Mouse (Mus musculus): Measurements from ENCODE around the gene Larp4b.
"Not testable (repeated sequence)": the region's sequence is repeated elsewhere in the genome, so short reads cannot be mapped to it uniquely, and the experiment has no call there.

Larp4b gene

DNA sequence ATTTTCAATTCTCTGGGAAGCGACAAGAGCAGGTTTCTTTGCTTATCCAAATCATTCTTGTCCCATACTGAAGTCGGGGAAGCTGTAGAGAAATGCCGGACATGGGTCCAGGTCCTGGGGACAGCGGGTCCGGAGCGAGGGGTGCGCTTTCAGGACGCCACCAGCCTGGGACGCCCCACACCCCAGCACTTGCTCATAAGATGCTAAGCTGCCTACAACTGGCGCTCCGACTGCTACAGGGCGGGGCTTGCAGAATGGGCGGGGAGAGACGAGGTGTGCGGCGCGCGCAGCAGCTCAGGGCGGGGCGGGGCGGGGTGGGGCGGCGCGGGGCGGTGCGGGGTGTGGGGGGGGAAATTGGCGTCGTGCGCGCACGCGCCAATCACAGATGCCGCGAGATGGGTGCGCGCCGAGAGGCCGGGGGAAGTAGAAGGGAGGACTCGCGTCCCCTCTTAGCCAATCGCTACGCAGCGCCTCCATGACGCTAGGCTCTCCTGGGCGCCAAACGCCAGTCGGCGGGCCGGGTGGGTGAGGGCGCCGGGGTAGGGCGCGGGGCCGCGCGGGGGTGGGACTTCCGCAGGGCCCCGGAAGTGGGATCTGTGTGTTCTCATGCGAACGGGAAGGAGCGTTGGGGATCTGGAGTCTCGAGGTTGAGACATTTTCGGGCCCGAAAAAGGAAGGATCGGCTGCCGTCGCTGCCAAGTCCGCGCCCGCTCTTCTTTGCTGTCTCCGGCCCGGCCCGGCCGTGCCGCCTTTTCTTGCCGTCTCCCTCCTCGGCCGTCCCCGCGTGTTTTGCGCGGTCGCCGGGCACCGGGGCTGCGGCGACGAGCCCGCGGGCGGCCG lies at the start of gene Larp4b:
TSS of gene Larp4b (plus strand) at position 566 of the 840 bp plus-strand sequence.
- peak; percentile 94 for DNase-seq (ENCODE audit: low spot score in 2 of 2)

DNA sequence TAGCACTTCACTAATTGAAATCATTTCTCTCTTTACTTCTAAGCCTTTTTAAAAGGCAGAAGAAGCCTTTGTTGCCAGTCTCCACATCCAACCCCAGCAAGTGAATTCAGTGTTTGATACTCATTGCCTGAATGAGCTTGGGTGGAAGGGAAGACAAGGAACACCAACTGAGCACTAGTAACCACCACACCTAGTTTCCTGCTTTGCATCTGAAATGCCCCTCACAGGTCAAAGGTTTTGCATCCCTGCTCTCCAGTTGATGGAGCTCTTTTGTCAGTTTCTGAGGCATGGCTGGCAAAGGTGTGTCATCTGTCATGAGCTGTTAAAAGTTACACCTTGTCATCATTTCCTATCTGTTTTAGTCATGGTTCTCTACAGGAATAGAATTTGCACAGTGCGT lies 49.0 kb upstream of the Larp4b start:
- DNase-seq (ENCODE audit: low spot score in 2 of 2): no peak

DNA sequence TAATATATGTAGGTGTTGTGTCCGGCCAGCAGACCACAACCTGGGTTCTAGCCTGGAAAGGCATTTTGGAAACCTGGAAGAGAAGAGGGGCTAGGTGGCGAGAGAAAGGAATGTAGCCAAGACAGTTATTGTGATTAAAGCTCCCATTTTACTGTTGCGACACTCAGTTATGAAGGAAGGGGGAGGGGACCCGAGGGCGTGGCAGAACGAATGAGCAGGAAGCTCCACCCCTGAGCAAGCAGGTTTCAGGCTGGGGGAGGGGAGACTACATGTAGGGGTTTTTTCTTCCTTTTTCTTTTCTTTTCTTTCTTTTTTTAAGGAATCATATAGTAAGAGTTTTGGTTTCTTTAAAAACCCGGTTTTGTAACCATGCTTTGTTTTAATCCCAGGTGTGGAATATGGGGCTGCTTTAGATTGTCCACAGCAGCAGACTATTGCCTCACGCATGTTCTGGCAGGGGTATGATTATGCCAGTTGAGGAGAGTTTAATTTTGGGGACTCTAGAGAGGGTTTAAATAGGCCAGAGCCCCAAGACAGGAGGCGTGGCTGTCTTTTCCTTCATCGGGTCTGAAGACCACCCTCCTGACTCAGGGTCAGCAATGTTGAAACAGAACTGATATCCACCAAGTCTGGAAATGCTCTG lies 41.5 kb upstream of the Larp4b start:
- not testable (repeated sequence) for DNase-seq (ENCODE audit: low spot score in 2 of 2)

DNA sequence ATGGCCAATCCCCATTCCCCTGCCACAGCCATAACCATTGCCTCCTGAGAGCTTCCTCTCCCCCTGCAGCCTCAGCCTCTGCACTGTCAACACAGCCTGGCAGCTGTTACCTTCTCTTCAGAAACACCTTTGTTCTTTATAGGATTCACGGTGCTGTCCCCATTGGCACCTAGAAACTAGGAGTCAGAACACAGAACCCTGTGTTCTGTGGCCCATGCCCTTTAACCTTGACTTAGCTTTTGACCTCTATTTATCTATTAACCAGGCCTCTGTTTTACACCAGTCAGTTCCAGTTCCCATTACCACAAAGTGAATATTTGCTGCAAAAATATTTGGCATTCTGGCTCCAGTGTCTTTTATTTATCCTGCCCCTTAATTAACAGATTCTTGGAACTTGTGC lies 36.4 kb upstream of the Larp4b start:
- no peak for DNase-seq (ENCODE audit: low spot score in 2 of 2)

DNA sequence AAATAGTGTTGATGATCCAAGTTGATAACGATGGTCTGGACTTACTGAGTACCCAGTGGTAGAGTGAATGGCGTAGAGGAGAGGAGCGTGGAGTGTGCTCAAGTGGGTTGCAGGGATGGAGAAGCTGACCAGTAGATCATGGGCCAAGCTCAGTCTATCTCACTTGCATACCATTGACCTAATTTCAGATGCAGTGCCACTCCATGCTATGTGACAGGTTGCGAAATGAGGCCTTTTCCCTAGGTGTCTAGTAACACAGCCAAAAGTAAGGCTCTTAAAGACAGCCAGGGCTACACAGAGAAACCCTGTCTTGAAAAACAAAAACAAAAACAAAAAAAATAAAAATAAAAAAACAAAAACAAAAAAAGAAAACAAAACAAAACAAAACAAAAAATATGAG lies 35.0 kb upstream of the Larp4b start:
- no peak for DNase-seq (ENCODE audit: low spot score in 2 of 2)

DNA sequence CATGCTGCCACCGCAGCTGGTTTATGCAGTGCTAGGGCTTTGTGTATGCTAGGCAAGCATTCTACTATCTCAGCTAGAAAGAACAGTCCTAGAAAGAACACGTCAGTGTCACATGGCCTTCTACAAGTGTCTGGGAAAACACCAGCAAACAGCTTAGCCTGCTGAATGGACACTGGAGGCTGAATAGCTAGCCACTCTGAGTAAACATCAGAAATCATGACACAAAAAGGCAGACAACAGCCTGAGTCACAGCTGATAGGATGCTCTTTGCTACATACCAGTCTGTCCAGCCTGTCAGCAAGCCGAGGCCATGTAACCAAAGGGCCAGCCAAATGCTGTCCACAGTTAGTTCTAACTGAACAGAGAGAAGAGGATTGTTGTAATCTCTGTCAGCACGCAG lies 32.3 kb upstream of the Larp4b start:
- DNase-seq (ENCODE audit: low spot score in 2 of 2): no peak

DNA sequence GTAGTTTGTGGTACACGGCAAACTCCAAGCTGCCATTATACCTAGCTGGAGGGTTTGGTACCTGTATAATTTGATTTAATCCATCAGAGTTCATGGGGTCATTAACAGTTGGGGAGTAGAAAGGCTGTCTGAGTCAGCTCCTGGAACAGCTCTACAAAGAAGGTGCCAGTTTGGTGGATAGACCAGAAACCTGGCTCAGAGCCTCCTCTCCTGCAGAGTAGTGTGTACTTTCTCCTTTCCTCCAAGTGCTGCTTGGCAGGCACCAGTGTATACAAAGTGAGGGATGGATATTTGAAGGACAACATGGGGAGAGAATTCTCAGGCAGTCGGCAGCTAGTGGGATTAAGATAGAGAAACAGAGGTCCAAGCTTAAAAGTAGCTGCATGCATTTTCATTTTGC lies 29.5 kb upstream of the Larp4b start:
- no peak for DNase-seq (ENCODE audit: low spot score in 2 of 2)

DNA sequence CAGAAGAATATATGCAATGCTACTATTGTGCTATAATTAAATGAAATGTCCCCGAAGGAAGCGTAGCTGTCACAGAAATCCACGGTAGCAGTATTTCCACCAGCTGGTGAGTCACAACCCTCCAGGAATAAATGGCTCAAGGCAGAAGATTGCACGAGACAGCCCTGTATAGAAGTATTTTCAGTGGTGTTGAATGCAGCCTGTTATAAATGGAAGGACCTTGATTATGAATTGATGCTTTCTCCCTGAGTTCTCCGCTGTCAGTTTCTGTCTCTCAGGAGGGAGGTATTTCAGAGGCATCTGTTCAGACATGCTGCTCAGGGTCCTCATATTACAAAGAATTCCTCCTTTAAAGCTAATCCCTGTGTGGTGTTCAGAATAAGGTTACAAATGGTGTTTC lies 27.6 kb upstream of the Larp4b start:
- DNase-seq (ENCODE audit: low spot score in 2 of 2): peak; percentile 25 to 69

DNA sequence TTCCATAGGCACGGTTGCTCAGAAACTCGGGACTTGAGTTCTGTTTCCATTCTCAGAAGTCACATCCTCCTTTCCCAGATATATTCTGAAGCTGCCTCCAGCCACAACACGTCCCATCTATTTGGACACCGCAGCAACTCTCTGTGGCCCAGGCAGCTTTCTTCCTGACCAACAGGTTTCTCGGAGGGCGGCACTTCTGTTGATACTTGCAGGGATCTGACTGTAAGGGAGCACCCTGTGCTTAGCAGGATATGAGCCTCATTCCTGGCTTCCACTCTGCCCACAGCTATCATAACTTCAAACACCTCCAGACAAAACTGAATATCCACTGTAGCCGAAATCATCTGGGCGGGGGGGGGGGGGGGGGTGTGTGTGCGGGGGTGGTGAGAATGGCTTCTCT lies 22.7 kb upstream of the Larp4b start:
- no peak for DNase-seq (ENCODE audit: low spot score in 2 of 2)

DNA sequence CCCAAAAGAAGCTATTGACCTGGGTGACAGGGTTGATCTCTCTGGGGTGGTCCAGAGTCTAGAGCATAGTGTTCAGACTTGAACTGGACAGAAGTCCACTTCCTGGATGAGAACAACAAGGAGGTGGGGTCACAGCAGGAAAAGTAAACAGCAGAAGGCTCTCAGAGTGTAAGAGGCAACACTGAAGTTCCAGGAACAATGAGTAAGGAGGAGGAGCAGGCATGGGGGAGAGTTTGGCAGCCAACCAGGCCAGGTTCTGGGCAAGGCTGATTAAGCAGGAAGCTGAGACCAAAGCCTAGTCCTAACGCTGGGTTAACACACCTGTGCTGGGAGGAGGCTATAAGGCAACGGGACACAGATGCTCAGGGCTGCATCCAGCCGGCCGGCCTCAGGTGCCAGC lies 19.9 kb upstream of the Larp4b start:
- DNase-seq (ENCODE audit: low spot score in 2 of 2): no peak

DNA sequence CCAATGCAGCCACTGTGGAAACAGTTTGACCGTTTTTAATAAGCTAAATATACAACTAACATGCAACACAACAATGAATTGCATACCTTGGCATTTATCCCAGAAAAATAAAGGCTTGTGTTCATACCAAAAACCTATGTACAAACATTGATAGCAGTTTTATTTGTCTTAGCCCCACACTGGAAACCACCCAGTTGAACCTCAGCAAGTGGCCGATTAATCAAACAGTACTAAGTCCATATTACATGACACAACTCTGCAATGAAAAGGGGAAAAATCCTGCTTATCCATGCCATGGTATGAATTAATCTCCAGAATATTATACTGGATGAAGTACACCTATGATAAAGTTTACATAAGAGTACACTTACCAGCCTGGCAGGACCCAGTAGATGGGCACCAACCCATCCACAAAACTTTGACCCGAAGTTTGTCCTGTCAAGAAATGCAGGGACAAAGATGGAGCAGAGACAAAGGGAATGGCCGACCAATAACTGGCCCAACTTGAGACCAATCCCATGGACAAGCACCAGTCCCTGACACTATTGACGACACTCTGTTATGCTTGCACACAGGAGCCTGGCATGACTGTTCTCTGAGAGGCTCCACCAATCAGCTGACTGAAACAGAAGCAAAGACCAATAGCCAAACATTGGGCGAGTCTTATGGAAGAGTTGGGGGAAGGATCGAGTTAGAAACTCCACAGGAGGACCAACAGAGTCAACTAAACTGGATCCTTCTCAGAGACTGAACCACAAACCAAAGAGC lies 17.7 kb upstream of the Larp4b start:
- no peak for DNase-seq (ENCODE audit: low spot score in 2 of 2)

DNA sequence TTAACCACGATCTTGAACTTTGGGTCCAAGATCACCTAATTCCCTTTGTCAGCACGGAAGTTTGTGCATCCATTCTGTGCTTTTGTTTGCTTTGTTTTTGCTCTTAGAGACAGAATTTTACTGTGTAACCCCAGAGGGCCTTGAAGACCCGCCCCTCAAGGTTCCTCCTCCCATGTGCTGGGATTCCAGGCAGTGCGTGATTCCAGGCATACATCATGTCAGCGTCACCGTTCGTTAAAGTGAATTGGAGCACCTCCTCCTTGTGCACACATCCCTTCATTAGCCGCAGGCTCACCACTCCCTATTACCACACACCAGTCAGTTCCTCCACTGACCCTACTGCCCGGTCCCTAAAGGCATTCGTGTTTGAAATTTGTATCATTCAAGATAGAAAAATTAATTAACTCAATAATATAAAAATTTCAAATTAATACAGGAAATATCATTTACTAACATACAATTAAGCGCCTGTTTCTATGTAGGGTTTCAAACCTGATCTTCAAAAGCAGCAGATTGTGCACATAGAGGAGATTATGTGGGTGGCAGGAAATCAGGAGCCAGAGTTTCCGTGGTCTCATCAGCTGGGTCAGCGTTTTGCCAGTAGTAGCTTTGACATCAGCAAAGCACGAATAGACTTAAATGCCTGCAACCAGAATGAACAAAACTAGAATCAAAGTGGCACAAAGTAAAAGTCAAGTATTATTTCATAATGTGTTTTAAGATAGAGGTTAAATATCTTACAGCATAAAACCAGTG lies 11.4 kb upstream of the Larp4b start:
- no peak for DNase-seq (ENCODE audit: low spot score in 2 of 2)

DNA sequence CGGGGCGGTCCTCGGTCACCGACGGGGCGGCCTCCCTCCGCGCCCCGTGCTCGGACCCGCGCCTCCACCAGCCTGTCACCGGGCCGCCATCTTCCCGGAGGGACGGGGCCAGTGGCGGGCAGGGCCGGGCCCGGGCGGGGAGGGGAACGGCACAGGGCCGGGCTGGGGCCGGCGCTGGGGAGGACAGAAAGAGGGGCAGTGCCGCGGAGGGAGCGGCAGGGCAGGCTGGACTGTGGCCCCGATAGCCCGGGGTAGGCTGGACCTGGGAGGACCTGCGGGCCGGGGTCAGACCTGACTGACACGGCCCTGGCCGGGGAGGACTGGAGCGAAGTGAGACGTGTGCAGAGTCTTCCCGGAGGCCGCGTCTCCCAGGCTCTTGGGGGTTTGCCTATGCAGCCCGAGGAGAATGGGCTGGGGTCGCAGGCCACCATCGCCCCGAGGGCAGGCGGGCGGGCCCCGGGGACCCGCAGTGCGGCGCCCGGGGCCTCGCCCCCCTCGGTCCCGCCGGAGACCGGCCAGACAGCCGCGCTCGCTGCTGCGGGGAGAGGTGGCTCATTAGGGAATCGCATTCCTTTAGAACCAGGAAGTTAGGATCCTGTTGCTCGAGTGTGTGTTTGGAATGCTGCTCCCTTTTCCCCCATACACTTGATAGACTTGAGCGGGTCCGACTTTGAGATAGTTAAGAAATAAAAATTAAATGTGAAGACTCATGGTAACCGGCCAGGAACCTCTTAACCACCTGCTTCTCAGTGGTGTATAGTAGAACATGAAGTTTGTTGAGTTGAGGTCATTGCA lies 702 bp downstream of the Larp4b start:
- DNase-seq (ENCODE audit: low spot score in 2 of 2): no peak

DNA sequence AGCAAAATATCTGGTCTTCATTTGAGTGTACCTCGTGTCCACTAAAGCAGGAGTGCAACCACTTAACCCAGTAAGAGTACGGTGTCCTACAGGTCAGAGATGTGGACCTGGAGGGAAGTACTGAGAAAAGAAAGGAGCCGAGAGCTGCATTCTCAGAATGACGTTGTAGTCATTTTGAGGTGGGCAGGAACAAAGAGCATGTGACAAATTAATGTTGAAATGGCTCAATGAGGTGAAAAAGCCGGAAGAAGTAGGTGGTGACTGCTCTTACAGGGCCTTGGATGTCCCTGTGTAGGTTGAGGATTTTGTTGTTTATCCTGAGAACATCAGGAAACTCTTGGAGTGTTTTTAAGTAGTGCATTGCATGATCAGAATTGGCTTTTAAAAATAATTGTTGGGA lies 5.6 kb downstream of the Larp4b start:
- no peak for DNase-seq (ENCODE audit: low spot score in 2 of 2)

DNA sequence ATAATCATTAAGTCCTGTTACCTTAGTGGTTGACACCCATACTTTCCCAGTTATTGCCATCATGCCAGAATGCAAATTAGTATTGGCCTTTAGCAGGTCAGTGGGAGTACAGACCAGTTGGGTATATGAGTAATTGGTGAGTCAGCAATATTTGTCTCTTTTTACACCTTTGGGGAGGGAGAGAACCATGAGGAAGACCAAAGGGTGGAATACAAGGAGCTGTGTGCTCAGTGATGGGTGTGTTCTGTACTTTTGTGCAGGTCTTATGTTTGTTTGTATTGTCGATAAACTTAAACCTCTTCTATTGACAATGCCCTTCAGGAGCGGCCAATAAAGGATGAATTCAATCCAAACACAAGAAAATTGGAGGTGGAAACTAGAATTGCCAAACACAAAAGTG lies 6.8 kb downstream of the Larp4b start:
- DNase-seq (ENCODE audit: low spot score in 2 of 2): no peak

DNA sequence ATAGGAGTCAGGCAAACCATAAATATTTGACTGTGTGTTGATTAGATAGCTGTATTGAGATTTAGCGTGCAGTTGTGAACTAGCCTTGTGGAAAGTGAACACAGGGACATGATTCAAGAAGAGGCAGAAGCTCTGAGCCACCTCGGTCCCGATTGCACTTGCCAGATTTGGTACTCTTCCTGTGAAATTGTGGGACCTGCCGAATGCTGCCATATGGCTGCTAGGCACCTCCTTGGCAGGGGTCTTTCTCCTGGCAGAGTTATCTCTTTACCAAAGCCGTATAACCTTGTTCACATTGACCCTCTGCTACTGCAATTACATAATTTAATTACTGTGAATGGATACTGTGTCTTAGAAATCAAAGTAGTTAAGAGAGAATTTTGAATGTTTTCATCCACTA lies 12.6 kb downstream of the Larp4b start:
- DNase-seq (ENCODE audit: low spot score in 2 of 2): no peak

DNA sequence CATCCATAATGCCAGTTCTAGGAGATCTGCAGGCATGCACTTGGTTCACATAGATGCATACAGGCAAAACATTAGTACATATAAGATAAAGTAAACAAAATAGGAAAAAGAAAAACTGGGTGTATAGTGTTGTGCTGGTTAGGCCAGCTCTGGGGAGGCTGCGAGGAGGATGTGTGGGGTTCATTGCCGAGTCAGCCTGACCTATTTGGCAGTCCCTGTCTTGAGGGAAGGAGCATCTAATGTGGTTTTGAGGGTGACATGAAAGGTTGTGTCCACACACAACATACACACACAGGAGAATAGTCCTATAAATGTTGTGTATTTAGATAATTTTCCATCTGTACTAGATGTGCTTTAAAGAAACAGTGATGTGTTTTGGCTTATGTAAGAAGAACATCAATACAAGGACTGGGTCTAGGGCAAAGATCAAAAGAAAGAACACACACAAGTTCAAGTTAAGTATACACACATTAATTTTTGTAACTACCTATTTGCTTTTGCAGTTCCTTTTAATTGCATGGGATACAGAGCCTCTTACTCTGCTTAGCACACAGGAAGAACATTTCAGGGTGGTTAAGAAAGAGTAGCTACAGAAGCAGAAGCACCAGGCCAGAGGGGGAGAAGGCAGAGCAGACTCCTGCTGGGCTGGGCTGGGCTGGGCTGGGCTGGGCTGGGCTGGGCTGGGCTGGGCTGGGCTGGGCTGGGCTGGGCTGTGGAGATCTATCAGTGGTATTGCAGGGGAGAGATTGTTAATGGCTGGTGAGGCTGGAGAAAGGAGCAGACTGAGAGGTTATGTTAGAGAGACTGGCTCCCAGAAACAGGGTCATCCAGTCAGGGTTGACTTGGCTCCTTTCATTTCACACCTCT lies 13.5 kb downstream of the Larp4b start:
- DNase-seq (ENCODE audit: low spot score in 2 of 2): no peak

DNA sequence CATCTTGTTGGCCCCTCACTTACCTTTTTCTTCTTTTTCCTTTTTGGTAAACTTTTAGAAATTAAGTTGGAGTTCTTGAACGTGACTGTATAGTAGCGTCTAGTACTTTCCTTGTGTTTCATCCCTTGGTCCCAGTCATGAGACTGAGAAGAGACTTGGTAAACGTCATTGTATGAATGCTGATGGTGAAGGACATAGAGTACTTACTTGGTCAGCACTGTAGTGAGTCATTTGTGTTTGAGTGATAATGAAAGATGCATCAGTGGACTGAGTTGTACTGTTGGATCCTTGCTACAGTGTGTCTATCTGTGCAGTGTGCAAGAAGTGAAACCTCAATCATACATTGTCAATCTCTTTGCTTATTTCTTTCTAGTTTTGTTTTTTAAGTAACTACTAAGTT lies 20.1 kb downstream of the Larp4b start:
- no peak for DNase-seq (ENCODE audit: low spot score in 2 of 2)

DNA sequence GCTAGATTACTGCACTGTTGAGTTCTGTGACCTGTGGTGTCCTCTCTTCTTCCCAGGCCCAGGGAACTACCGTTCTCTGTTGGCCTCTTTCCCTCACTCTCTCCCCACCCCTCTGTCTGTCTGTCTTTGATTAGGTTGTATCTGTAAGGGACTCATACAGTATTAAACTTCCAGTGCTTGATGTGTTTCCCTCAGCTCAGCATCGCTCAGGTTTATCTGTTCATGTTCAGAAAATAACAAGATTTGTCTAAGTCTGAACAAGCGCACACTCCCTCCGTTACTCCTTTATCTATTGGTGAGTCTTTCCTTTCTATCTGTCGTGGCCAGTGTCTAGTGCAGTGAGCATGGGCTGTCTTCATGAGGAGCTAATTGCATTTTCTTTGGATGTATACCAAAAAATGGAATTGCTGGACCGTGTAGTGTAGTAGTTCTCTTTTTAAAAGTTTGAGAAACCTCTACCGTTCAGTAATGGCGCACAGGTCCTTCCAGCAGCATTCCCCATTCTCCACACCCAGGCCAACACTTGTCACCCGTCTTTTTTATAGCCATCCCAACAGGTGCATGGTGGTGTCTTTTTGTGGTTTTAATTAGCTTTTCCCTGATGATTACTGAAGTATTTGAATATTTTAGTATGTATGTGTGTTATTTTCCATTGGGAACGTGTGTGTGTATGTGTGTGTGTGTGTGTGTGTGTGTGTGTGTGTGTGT lies 27.3 kb downstream of the Larp4b start:
- DNase-seq (ENCODE audit: low spot score in 2 of 2): no peak

DNA sequence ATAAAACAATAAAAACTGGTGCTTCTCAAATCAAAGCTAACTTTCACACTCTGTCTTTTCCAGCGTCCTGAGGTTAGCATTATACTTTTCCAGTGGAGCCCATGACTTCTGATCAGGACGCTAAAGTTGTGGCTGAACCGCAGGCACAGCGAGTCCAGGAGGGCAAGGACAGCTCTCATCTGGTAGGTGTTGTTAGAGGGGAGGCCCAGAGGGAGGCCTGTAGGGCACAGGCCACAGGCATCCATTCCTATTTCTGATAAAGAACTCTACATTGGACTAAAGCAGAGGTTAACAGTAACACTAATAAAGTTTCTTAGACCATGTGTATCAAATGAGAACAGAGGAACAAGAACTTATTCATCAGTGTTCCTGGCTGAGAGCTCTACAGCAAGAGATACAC lies 28.4 kb downstream of the Larp4b start:
- no peak for DNase-seq (ENCODE audit: low spot score in 2 of 2)
